Mouse (Mus musculus) heart, adult 2 months (tissue): ENCODE results near the gene Dusp8.

Experiments
- CTCF ChIP-seq: fragments of 200-600 bp; IDR thresholded peaks from 2 replicates; pipeline ENCODE4 v1.8.1; 2022; ENCODE audit warnings: antibody characterized with exemption, mild to moderate bottlenecking, moderate library complexity
- EP300 ChIP-seq: fragments of 200-500 bp; IDR thresholded peaks from 2 replicates; pipeline ENCODE4 v1.6.1; 2011; ENCODE audit warnings: low read depth, low read length, control low read depth; ENCODE audit not compliant: insufficient read depth

DNA sequence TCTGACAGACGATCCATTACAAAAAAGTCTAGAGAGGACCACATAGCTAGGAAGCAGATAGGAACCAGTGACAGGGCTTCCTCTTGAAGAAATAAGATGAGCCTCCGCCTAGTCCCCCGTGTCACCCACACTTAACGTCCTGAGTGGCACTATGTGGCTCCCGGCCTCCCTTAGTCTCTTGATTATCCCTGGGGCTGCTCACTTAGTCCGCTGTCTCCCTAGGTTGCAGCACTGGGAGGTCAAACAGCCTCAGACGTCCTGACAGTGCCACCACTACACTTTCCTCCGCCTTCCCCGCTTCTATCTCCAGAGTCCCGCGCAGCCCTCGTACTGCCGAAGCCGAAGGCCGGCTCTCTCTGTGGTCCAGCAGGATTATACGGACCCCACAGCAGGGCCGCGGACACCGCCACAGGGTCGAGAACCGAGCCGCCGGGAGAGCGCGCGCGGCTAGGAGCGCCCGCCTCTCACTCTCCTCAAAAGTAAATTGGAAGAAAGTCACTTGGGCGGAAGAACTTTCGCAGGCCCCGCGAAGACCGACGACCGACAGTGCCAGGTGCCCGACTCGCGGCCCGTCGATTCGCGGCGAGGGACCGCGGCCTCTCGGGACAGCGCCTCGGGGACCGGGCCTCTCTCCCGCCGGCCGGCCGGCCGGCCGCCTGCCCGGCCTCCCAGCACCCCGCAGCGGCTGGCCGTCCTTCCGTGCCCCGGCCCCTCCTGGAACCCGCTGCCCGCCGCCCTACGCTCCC is 35.3 kb downstream of the Dusp8 start:
- TF ChIP-seq CTCF = no peak
- TF ChIP-seq EP300 = no peak
